Mouse (Mus musculus): Measurements from ENCODE around the gene Pde2a. TPM values are rescaled to one million over a fixed set of nuclear protein-coding genes. Genes with fewer than 3 reads are reported as not detected.

Gene Pde2a
- polyA plus RNA-seq, 2 experiments: 3.0 to 6.6 TPM

- Histone ChIP-seq H3K9ac (replicated peaks) (no peak overlapping the region), H3K4me1 (replicated peaks; ENCODE audit: control insufficient read depth in 2 of 2, insufficient read depth in 2 of 2, low read length in 1 of 2) (0 out of 4 replicates have a peak, but pooled peaks cover 0 to 4% of the 10 kb centered on the region in 2 experiments), H3K9me3 (ENCODE audit: control insufficient read depth, low read length) (no peaks in the 10 kb centered on the region), H3K36me3 (replicated peaks; ENCODE audit: control insufficient read depth, insufficient read depth, low read depth) (no peaks in the 10 kb centered on the region), H3K4me3 (ENCODE audit: insufficient read depth in 1 of 2, low read depth in 2 of 2, low read length in 2 of 2) (no peak overlapping the region), H3K4me2 (ENCODE audit: low read depth) (no peak overlapping the region), H3K27ac (no peak overlapping the region), H3K27me3 (ENCODE audit: control insufficient read depth, insufficient read depth, low read length) (no peaks in the 10 kb centered on the region)
- TF ChIP-seq CTCF (IDR thresholded peaks at IDR 0.05; ENCODE audit: low read depth): no peak
- WGBS (ENCODE audit: insufficient replicate concordance): 31% methylated on average over 8 of the region's 8 CpGs
- ATAC-seq (ENCODE audit: insufficient read depth): no peak
- DNase-seq (ENCODE audit: low read depth in 3 of 3, low spot score in 3 of 3): no peak
These were observed 44.5 kb downstream of the Pde2a start for GRCm38 (mm10) chr7:101465850-101466580.

- no peak for DNase-seq (ENCODE audit: low read depth in 3 of 3, low spot score in 3 of 3)
- no peak overlapping the region for H3K9ac ChIP-seq (replicated peaks)
- H3K27ac ChIP-seq: no peak overlapping the region
- no peaks in the 10 kb centered on the region for H3K36me3 ChIP-seq (replicated peaks; ENCODE audit: control insufficient read depth, insufficient read depth, low read depth)
- no peak for ATAC-seq (ENCODE audit: insufficient read depth)
- H3K9me3 ChIP-seq (ENCODE audit: control insufficient read depth, low read length): no peaks in the 10 kb centered on the region
- no peak overlapping the region for H3K4me3 ChIP-seq (ENCODE audit: insufficient read depth in 1 of 2, low read depth in 2 of 2, low read length in 2 of 2)
- 50% methylated on average over 6 of the region's 6 CpGs for WGBS (ENCODE audit: insufficient replicate concordance)
- no peak overlapping the region for H3K4me2 ChIP-seq (ENCODE audit: low read depth)
- TF ChIP-seq CTCF (IDR thresholded peaks at IDR 0.05; ENCODE audit: low read depth): no peak
- no peak for TF ChIP-seq EP300 (IDR thresholded peaks at IDR 0.05; ENCODE audit: low read depth)
- no peaks in the 10 kb centered on the region for H3K27me3 ChIP-seq (ENCODE audit: control insufficient read depth, insufficient read depth, low read length)
- 0 out of 4 replicates have a peak, but pooled peaks cover 0 to 4% of the 10 kb centered on the region in 2 experiments for H3K4me1 ChIP-seq (replicated peaks; ENCODE audit: control insufficient read depth in 2 of 2, insufficient read depth in 2 of 2, low read length in 1 of 2)
These were observed 45.1 kb downstream of the Pde2a start for GRCm38 (mm10) chr7:101466581-101467081.

- Histone ChIP-seq H3K4me1 (replicated peaks; ENCODE audit: control insufficient read depth in 2 of 2, insufficient read depth in 2 of 2, low read length in 1 of 2) (0 out of 4 replicates have a peak, but pooled peaks cover 0 to under 1% of the 10 kb centered on the region in 2 experiments), H3K4me3 (ENCODE audit: insufficient read depth in 1 of 2, low read depth in 2 of 2, low read length in 2 of 2) (no peak overlapping the region), H3K9me3 (ENCODE audit: control insufficient read depth, low read length) (no peaks in the 10 kb centered on the region), H3K27me3 (ENCODE audit: control insufficient read depth, insufficient read depth, low read length) (no peaks in the 10 kb centered on the region), H3K4me2 (ENCODE audit: low read depth) (no peak overlapping the region), H3K27ac (no peak overlapping the region), H3K9ac (replicated peaks) (no peak overlapping the region), H3K36me3 (replicated peaks; ENCODE audit: control insufficient read depth, insufficient read depth, low read depth) (no peaks in the 10 kb centered on the region)
- TF ChIP-seq CTCF (IDR thresholded peaks at IDR 0.05; ENCODE audit: low read depth): no peak
- TF ChIP-seq EP300 (IDR thresholded peaks at IDR 0.05; ENCODE audit: low read depth): no peak
- no peak for ATAC-seq (ENCODE audit: insufficient read depth)
- DNase-seq (ENCODE audit: low read depth in 3 of 3, low spot score in 3 of 3): no peak
- WGBS (ENCODE audit: insufficient replicate concordance): 66% methylated on average over 2 of the region's 2 CpGs
These were observed 49.9 kb downstream of the Pde2a start for GRCm38 (mm10) chr7:101471423-101471822.

- no peak for ATAC-seq (ENCODE audit: insufficient read depth)
- H3K4me2 ChIP-seq (ENCODE audit: low read depth): no peak overlapping the region
- TF ChIP-seq EP300 (IDR thresholded peaks at IDR 0.05; ENCODE audit: low read depth) (no peak), CTCF (IDR thresholded peaks at IDR 0.05; ENCODE audit: low read depth) (no peak)
- no peak for DNase-seq (ENCODE audit: low read depth in 3 of 3, low spot score in 3 of 3)
- H3K27ac ChIP-seq: no peak overlapping the region
- no peak overlapping the region for H3K4me3 ChIP-seq (ENCODE audit: insufficient read depth in 1 of 2, low read depth in 2 of 2, low read length in 2 of 2)
- H3K36me3 ChIP-seq (replicated peaks; ENCODE audit: control insufficient read depth, insufficient read depth, low read depth): no peaks in the 10 kb centered on the region
- 59% methylated on average over 3 of the region's 3 CpGs for WGBS (ENCODE audit: insufficient replicate concordance)
- H3K9me3 ChIP-seq (ENCODE audit: control insufficient read depth, low read length): no peaks in the 10 kb centered on the region
- no peaks in the 10 kb centered on the region for H3K4me1 ChIP-seq (replicated peaks; ENCODE audit: control insufficient read depth in 2 of 2, insufficient read depth in 2 of 2, low read length in 1 of 2)
- H3K27me3 ChIP-seq (ENCODE audit: control insufficient read depth, insufficient read depth, low read length): no peaks in the 10 kb centered on the region
- H3K9ac ChIP-seq (replicated peaks): no peak overlapping the region
These were observed 50.5 kb downstream of the Pde2a start for GRCm38 (mm10) chr7:101471968-101472480.
